Mouse (Mus musculus) brain, adult 2 months (tissue): ENCODE data around the gene Chrne.

Experiments used
- DNase-seq: peaks from one replicate; pipeline ENCODE4 v3.0.0; 2011; ENCODE audit warnings: low read depth, low spot score

Chrne gene

DNA sequence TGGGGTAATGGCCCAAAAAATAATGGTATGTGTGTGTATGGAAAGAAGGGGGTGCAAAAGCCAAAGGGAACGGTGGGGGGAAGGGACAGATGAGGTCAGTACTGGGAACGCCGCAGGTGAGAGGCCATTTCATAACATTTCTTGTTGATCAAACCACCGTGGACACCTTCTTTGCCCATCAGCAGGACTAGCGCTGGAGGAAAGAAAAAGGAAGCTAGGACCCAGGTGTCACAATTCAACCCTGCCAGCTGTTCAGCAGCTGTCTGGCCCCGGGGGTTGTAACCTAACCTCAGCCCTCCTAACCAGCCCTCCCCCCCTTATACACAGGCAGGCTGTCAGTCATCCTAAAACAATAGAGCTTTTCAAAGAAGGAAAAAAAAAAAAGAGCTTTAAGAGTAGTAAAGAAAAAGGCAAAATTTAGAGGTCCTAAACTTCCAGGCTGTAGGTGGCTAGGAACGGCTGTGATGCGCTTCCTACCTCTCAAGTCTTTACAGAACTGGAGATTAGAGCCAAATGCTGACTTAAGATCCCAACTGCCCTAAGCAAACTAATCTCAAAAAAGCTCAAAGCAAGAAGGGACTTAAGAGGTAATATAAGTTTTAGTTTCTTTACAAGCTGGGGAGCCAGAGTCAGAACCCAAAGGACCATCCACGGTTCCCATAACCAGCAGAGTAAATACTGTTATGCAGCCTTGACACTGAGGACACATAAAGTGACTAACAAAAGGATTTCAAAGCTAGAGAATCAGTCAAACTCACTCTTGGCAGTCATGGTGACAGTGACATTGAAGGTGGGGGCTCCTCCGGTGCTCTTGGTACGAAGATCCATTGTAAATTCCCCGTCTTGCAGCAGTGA, 33.2 kb upstream of the Chrne start:
- no peak for DNase-seq

DNA sequence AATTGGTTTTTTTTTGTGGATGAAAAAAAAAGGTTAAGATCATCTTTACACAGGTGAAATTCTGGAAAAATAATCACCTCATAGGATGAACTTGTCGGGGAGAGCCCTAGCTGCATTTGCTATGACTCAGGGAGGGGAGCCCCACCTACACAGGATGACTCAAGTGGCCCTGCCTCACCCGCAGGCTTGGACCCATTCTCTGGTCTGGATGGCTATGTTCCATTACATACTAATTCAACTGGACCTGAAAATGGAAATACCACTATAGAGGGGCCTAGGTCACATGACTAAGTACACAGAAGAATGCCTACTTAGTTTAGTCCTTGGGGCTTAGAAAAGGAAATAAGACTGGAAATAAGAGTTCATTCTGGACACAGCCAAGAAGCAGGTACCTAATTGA, 32.4 kb upstream of the Chrne start:
- no peak for DNase-seq

DNA sequence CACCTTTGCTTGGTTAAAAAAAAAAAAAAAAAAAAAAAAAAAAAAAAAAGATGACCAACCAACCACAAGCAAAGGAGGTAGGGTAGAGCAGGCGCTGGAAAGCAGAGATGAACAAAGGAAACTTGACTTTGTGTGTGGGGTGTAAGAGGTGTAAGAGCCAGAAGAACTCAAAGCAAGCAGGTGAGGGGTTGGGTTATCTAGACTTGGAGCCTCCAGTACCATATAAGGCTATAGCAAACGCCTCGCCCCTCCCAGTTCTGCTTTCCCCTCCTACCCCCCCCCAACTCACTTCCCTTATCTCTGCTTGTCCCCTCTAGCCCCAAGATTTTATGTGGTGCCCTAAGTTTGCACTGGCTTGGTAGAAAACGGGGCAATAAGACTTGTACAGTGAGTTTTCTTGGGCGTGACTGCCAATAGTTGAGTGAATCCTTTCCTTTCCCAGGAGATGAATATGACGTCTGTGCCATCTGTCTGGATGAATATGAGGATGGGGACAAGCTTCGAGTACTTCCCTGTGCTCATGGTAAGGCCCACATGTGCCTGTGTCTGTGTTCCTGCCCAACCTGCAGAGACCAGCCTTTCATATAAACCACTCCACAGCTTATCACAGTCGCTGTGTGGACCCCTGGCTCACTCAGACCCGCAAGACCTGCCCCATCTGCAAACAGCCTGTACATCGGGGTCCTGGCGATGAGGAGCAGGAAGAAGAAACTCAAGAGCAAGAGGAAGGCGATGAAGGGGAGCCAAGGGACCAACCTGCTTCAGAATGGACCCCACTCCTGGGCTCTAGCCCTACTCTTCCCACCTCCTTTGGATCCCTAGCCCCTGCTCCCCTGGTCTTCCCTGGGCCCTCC, 31.5 kb upstream of the Chrne start:
- no peak for DNase-seq

DNA sequence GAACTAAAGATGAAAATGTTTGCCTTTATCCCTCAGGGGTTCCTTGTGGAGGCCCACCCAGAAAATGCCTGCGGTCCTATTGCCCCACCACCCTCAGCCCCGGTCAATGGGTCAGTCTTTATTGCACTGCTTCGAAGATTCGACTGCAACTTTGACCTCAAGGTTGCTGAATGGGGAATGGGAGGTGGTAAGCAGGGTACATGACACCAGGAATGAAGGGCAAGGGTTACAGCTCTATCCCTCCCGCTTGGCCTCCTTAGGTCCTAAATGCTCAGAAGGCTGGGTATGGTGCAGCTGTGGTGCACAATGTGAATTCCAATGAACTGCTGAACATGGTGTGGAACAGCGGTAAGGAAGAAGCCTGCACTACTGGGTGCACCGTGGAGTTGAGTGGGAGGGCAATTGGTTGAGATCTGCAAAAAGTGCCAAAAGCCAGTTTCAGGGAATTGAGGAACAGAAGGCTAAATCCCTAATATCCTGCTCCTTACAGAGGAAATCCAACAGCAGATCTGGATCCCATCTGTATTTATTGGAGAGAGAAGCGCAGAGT, 30.2 kb upstream of the Chrne start:
- DNase-seq = no peak

DNA sequence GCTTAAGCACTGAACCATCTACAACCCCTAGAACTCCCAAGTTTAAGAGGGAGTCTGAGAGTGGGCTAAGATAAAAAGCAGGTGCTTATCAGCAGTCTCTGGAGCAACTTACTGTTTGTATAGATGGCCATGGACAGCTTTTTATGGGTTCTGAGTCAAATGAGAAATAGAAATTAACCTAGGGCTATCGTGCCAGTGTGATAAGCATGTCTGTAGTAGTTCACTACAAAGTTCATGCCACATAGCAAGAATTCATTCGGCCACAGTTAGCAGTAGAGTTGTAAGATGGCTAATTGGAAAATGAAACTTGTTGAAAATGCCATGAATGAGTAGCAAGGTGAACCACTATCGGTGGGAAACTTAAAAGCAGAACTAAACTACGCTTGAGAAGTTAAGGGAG, 29.5 kb upstream of the Chrne start:
- no peak for DNase-seq

DNA sequence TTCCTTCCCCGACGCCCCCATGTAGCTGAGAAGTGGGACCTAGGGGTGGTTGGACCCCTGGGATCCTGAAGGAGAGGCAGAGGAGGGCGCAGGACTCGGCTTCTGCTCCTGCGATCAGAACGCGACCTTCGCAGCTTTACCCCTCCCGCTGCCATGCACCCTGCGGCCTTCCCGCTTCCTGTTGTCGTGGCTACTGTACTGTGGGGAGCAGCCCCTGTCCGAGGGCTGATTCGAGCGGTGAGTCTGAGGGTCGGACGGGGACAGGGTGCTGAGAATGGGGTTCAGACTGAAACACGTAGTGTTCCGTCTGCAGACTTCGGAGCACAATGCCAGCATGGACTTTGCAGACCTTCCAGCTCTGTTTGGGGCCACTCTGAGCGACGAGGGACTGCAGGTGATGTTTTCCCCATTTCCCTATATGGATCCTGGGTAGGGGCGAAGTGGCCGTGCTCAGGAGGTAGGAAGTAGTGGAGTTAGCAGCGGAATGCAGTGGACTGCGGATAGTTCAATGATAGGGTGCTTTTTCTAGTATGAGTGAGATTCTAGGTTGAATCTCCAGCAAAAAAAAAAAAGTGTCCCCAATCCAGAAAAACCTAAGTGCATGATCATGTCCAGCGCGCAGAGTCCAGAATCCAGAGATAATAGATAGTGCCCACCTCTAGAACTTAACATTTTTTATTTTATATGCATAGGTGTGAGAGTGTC, 28.9 kb upstream of the Chrne start:
- DNase-seq = no peak

DNA sequence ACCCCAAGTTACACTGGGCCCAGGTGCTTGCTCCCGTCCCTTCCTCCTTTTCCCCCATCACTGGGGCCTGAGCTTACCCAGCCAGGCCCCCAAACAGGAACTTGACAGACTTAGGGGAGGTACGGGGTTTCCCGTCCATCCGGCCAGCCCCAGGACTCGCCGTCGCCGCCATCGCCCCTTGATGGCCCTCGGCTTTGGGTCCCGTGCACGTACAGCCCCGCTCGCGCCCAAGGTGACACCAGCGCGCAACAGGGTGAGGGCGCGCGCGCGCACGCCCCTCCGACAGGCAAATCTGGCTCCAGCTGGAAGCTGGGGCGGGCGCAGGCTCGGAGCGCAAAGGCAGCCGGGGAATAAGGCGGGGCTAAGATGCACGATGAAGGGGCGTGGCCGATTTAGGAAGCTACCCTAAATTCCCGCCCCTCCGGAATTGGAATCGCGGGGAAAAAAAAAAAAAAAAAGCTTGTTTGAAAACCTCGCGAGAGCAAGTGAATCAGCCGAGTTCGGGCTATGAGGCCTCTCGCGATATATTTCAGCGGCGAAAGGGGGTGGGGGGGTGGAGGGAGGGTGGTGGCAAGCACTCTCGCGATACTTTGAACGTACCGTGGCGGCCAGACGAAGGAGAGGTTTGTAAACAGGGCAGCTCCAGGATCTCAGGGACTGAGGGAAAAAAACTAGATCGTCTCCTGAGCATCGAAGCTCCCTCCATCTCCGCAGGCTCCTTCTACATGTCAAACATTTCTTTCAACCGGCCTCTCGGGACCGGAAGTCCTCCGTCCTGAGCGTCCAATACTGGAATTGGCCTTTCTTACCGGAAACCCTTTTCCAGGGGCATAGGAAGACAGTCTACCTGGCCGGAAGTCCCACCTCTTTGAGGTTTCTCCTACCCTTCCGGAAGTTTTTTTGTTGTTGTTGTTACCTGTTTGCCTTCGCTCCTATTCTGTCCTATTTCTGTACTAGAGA, 28.0 kb upstream of the Chrne start, which contains the start of the genes Rnf167 and Slc25a11:
Gene Rnf167 (plus strand): TSS at position 545 of the 960 bp plus-strand sequence.
Gene Slc25a11 (minus strand): TSS at position 789 of the 960 bp plus-strand sequence.
- peak; percentile 100 for DNase-seq

DNA sequence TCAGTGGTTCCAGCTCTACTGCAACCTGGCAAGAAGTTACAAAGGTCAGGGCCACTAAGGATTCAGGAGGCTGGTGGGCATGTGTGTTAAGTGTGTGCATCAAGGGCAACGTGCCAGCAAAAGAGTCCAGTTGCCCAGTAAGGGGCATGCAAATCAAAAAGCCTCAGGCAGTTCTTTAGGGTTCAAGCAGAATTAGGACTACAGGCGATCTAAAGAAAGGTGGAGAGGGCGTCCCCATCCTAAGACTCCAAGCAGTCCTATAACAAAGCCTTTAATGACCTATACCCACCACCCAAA, 27.2 kb upstream of the Chrne start:
- DNase-seq = no peak

DNA sequence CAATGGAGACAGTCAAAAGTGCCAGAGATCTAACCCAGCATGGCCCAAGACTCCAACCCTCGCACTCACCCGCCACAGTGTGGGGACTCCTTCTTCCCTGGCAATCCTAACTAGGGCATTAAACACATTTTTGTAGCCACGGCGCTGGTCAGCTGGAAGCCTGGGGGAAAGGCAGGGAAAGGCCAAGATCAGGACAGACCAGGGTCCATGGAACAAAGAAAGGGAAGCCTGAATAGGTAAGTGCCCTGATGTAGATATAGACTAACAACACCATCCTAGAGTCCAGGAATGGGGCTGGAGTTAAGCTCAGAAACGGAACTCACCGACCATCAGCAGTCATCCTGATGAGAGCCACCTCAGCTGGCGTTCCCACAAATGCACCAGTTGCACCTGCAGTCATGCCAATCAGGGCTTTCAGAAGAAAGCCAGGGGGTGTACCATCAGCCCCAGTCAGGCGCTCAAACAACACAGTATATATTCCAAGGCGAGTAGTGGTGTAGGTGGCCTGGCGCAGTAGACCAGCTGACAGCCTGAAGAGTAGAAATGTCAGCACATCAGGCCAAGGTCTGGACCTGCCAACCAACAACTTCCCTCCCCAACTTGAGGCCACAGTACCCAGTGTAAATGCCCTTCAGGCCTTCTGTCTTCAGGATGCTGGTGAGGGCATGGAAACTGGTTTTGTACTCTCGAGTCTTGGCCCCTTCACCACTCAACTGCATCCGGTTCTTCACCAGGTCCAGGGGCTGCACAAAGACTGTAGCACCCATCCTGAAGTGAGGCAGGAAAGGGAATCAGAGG, 26.6 kb upstream of the Chrne start:
- no peak for DNase-seq

DNA sequence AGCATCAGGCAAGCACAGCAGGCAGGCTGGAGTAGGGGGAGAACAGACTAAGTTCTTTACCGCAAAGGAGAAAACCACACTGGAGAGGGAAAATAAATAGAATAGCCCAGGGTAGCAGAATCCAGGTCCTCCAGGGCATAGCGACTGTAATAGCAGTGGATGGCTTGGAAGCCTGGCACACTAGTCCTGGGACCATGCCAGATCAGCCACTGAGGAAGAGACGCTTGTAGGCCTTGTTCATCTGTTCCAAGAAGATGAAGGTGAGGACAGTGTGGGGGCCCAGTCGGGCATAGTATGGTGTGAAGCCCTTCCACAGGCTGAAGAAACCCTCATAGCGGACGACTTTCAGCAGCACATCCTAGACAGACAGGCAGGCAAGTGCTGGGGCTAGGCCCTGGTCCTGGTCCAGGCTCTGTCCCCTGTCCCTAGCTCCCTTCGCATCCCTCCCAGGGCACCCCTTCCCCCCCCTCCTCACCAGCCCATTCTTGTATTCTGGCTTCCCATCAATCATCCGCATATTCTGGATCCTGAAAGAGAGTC, 25.6 kb upstream of the Chrne start:
- no peak for DNase-seq

DNA sequence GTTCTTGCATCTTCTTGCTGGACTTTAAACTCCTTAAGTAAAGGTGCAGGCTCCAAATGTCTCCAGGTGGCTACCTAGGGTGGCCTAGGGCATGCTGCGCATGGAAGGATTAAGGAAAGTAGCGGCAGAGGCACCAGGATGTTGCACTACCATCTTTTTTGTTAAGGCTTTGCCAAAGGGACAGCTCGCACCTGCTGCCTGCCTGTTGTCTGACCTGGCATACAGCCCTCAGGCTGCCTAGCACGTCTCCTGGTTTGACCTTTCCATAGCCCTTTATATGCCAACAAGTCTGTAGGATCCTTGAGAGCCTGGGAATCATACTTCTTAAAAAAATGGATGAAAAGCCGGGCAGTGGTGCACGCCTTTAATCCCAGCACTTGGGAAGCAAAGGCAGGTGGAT, 24.0 kb upstream of the Chrne start:
- no peak for DNase-seq

DNA sequence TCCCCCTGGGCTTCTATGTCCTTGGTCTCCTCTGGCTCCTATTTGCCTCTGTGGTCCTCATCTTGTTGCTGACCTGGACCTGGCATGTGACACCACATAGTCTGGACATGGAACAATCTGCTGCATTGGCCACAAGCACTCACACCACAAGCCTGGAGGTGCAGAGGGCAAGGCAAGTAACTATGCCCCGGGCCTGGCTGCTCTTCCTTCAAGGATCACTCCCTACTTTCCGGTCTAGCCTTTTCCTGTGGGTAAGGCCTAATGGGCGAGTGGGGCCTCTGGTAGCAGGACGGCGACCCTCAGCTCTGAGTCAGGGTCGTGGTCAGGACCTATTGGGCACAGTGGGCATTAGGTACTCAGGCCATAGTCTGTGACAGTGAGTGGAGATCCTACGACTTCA, 22.2 kb upstream of the Chrne start:
- DNase-seq = no peak

DNA sequence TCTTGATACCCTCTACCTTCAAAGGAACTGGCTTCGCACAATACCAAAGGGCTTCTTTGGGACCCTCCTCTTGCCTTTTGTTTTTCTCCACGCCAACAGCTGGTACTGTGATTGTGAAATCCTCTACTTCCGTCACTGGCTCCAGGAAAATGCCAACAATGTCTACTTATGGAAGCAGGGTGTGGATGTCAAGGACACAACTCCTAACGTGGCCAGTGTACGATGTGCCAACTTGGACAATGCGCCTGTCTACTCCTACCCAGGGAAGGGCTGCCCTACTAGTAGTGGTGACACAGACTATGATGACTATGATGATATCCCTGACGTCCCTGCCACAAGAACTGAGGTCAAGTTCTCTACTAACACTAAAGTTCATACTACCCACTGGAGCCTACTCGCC, 21.0 kb upstream of the Chrne start:
- DNase-seq = no peak

DNA sequence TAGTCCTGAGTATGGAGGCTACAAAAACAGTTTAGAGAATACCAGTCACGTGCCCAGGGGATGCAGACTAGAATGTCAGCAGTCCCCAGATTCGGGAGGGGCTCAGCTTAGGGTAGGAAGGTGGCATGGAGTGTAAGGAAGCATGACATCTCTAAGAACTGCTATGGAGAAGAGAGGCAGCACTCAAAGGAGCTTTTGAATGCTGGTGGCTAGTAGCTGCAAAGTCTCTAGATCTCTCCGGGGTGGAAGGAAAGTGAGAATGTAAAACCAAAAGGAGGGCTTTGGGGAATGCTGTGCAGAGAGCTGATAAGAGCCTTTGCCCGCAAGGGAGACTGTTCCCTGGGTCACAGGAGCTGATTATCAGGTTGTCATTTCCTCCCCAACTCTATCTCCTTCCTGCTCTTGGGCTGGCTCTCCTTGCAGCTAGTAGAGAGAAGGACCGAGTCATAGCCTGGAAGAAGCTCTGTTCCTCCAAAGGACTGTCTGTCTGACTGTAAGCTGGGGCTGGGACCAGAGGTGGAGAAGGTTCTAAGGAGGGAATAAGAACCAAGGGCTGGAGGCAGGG, 19.8 kb upstream of the Chrne start, which contains the start of gene Gp1ba:
Gene Gp1ba (plus strand): TSS at position 409 of the 565 bp plus-strand sequence.
- DNase-seq = no peak

DNA sequence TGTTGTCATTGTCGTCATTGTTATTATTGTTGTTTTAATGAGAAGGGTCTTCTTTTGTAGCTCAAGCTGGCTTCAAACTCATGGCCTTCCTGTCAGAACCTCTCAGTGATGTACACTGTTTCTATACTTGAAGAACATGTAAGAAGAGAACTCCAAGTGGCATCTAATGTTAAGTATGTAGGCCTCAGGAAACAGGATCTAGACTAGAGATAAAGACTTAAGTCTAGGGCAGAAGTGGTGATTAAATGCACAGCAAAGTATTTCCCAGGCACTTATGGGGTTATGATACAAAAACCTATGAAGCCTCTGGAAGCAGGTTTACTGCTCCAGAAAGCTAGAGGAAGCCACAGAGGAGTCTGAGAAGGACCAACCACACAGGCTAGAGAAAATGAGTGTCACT, 19.3 kb upstream of the Chrne start:
- no peak for DNase-seq

DNA sequence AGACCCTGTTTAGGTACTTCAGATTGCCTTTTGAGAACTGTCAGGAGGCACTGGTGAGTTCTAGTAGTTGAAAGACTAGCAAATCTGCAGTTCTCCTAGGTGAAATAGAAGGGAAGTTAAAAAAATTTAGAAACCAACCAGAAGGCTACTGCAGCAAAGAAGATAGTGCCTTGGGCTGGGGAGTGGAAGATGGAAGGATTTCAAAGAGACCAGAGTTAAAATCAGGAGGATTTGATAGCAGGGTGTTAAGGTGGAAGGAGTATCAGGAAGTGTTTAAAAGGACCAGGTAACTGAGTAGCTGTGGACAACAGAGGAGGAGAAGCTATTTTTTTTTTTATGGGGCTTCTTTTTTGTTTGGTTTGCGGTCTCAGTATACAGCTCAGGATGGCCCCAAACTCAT, 18.7 kb upstream of the Chrne start:
- no peak for DNase-seq

DNA sequence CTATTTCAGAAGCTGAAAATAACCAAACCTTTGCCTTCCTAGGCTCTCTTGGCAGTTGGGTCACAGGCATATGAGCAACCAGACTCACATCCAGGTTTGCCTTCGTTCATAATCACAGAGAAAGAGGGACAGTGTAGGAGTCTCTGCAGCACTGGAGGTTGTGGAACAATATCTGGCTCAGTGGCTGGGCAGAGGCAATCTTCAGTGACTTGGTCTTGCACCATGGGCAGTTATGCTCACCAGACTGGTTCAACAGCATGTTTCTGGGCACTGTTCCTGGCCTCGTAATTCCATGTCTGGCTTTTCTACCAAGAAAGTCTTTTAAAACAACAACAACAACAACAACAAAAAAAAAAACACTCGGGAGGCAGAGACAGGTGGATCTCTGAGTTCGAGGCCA, 16.6 kb upstream of the Chrne start:
- DNase-seq = no peak

DNA sequence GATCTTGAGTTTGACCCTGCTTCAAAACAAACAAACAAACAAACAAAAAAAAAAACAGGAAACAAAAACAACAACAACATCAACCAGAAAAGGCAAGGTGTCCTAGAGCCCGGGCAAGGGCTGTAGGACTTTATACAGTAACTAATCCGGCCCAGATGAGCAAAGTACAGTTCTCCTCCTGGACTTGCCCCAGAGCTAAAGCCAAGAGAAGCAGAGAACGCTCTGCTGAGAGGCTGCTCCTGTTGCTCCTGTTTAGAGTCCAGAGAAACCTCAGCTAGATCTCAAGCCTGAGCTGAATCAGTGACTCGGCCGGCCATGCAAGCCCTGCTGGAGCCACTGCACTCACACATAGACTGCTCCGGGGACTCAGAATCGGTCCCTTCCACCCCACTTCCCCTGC, 11.1 kb upstream of the Chrne start:
- DNase-seq = no peak

DNA sequence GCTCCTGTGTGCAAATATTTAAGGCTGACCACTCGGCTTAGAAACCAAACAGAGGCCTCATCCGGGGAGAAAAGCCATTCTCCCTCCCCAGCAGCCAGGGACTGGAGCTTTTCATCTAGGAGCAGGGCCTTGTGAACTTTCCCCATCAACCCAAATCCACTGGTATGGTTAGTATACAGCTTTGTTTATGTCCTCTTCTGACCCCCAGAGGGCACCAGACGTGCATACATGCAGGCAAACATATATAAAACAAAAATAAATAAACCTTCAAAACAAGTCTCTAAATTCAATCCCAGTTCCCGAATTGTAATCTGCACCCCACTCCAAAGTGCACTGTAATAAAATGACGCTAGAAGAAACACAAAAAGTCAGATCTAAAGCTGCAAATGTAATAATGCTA, 10.5 kb upstream of the Chrne start:
- DNase-seq = no peak
